Comparison of ENCODE assay signal across 12 mouse cellular contexts in genomic region chr7:16471549-16471948, GRCm38 (mm10). TPM values are rescaled to one million over a fixed set of nuclear protein-coding genes. Genes with fewer than 3 reads are reported as not detected.
DNase-seq lines count a peak whose midpoint lies in the region; ATAC-seq and TF ChIP-seq lines count a peak whose summit lies in the region.
"Had no signal": no experiment of that assay in that cellular context is flagged by ENCODE, and none has a peak within 500 bp of the region (broad histone marks: within the 10 kb centered on the region; RNA-seq: fewer than 3 reads in every experiment).

No protein-coding gene starts in this region.

- H3K79me2 ChIP-seq in MEL (ENCODE audit: control insufficient read depth, insufficient read depth, low read length, poor library complexity) = no peaks in the 10 kb centered on the region

- no peak for TF ChIP-seq EP300 in MEL (IDR thresholded peaks at IDR 0.05; ENCODE audit: low read depth in 1 of 2, low read length in 2 of 2)
- no peak for TF ChIP-seq EP300 in lung, postnatal 0 days (IDR thresholded peaks at IDR 0.05)

- H3K4me1 ChIP-seq in MEL (ENCODE audit: control insufficient read depth in 1 of 2, insufficient read depth in 2 of 2, low read length in 2 of 2) = no peaks in the 10 kb centered on the region
- no peaks in the 10 kb centered on the region; the same call in 1 of the 2 replicates for H3K4me1 ChIP-seq in lung, postnatal 0 days (ENCODE audit: insufficient read depth, low read depth, low read length)

- no peak overlapping the region for H3K4me2 ChIP-seq in lung, postnatal 0 days (replicated peaks; ENCODE audit: low read depth, low read length)
- H3K4me2 ChIP-seq: embryonic facial prominence, embryonic 15.5 days; heart, embryonic 15.5 days had no signal

- 43% methylated on average over 9 of the region's 9 CpGs for WGBS in lung, postnatal 0 days

- H3K4me3 ChIP-seq in left cerebral cortex, adult 2 months = no peak overlapping the region
- no peak overlapping the region for H3K4me3 ChIP-seq in MEL (ENCODE audit: control insufficient read depth in 1 of 2, insufficient read depth in 1 of 2, low read depth in 2 of 2, low read length in 2 of 2)
- H3K4me3 ChIP-seq in lung, postnatal 0 days (ENCODE audit: low read depth, low read length) = no peak overlapping the region
- H3K4me3 ChIP-seq: embryonic facial prominence, embryonic 15.5 days; heart, embryonic 15.5 days; neural tube, embryonic 15.5 days had no signal

- no peaks in the 10 kb centered on the region for H3K27me3 ChIP-seq in MEL (ENCODE audit: control insufficient read depth in 1 of 2, insufficient read depth in 2 of 2, low read length in 2 of 2)
- H3K27me3 ChIP-seq in lung, postnatal 0 days (replicated peaks; ENCODE audit: insufficient read depth, low read length) = peaks cover 32% of the 10 kb centered on the region

- H3K27ac ChIP-seq in left cerebral cortex, adult 2 months = no peak overlapping the region
- H3K27ac ChIP-seq in MEL (ENCODE audit: control insufficient read depth, low read depth, low read length) = no peak overlapping the region
- no peak overlapping the region for H3K27ac ChIP-seq in lung, postnatal 0 days (ENCODE audit: low read length)
- H3K27ac ChIP-seq: embryonic facial prominence, embryonic 15.5 days; heart, embryonic 15.5 days; neural tube, embryonic 15.5 days had no signal

- H3K36me3 ChIP-seq in MEL (ENCODE audit: control insufficient read depth in 1 of 2, insufficient read depth in 2 of 2, low read length in 2 of 2) = no peaks in the 10 kb centered on the region
- H3K36me3 ChIP-seq in lung, postnatal 0 days (ENCODE audit: insufficient read depth, low read length) = no peaks in the 10 kb centered on the region
- H3K36me3 ChIP-seq: embryonic facial prominence, embryonic 15.5 days; heart, embryonic 15.5 days; neural tube, embryonic 15.5 days had no signal

- no peaks in the 10 kb centered on the region for H3K9me3 ChIP-seq in MEL (replicated peaks; ENCODE audit: insufficient read depth, low read length)
- H3K9me3 ChIP-seq in lung, postnatal 0 days (ENCODE audit: low read length) = no peaks in the 10 kb centered on the region
- H3K9me3 ChIP-seq: embryonic facial prominence, embryonic 15.5 days; heart, embryonic 15.5 days; neural tube, embryonic 15.5 days had no signal

- DNase-seq in CD4-positive, CD25-positive, alpha-beta regulatory T cell, adult 2 months (ENCODE audit: low read depth, low spot score) = peak; percentile 52
- no peak for DNase-seq in left cerebral cortex, adult 2 months (ENCODE audit: extremely low spot score in 1 of 2, low spot score in 2 of 2)
- DNase-seq in left cerebral cortex, adult 11 months (ENCODE audit: low spot score) = no peak
- peak; percentile 71 for DNase-seq in MEL (ENCODE audit: low read depth, low spot score)
- peak; percentile 26 for DNase-seq in lung, postnatal 0 days (ENCODE audit: low spot score)
- no peak for DNase-seq in frontal cortex, adult 2 months (ENCODE audit: extremely low spot score in 1 of 2, low spot score in 1 of 2)
- no peak for DNase-seq in cerebellum, postnatal 36 days

- intact Hi-C loops in left cerebral cortex, adult 2 months (cut with DNase I) = no loop called here

- no peak overlapping the region for H3K9ac ChIP-seq in MEL (ENCODE audit: control insufficient read depth, low read depth, low read length, poor library complexity, severe bottlenecking)
- H3K9ac ChIP-seq in lung, postnatal 0 days (replicated peaks; ENCODE audit: low read depth) = no peak overlapping the region
- H3K9ac ChIP-seq: embryonic facial prominence, embryonic 15.5 days; heart, embryonic 15.5 days; neural tube, embryonic 15.5 days had no signal

- no peak for TF ChIP-seq POLR2A in MEL (IDR thresholded peaks at IDR 0.05; ENCODE audit: control insufficient read depth in 1 of 2, insufficient read depth in 1 of 2, low read depth in 1 of 2, low read length in 2 of 2, poor library complexity in 1 of 2)

- peak; percentile 48 for TF ChIP-seq RAD21 in MEL (IDR thresholded peaks at IDR 0.05; ENCODE audit: low read depth, low read length)

- no peak for ATAC-seq in CD4-positive, CD25-positive, alpha-beta regulatory T cell, adult 4 months
- no peak for ATAC-seq in lung, postnatal 0 days

- TF ChIP-seq CTCF in left cerebral cortex, adult 2 months (IDR thresholded peaks at IDR 0.05) = peak; percentile 53
- peak; percentile 39 to 58 (median 54) for TF ChIP-seq CTCF in MEL (IDR thresholded peaks at IDR 0.05 in 2 of 3, conservative IDR thresholded peaks at IDR 0.05 in 1 of 3; ENCODE audit: control insufficient read depth in 1 of 3, insufficient read depth in 1 of 3, low read depth in 2 of 3, low read length in 3 of 3, poor library complexity in 1 of 3, severe bottlenecking in 1 of 3)
- TF ChIP-seq CTCF in lung, postnatal 0 days (IDR thresholded peaks at IDR 0.05) = peak; percentile 56

TF ChIP-seq in MEL, 35 proteins besides CTCF, POLR2A, EP300 and RAD21:
- TF ChIP-seq TAL1 (IDR thresholded peaks at IDR 0.05; ENCODE audit: low read length) = no peak
- no peak for TF ChIP-seq NELFE (IDR thresholded peaks at IDR 0.05; ENCODE audit: low read depth, low read length)
- peak; percentile 65 for TF ChIP-seq SMC3 (IDR thresholded peaks at IDR 0.05; ENCODE audit: low read depth, low read length)
- TF ChIP-seq MEF2A (IDR thresholded peaks at IDR 0.05; ENCODE audit: extremely low read depth, insufficient replicate concordance, low read depth, low read length, poor library complexity, severe bottlenecking) = no peak
- TF ChIP-seq MAX (IDR thresholded peaks at IDR 0.05; ENCODE audit: low read length) = no peak
- TF ChIP-seq BHLHE40 (IDR thresholded peaks at IDR 0.05; ENCODE audit: borderline replicate concordance, low read depth, low read length) = no peak
- no peak for TF ChIP-seq MXI1 (IDR thresholded peaks at IDR 0.05; ENCODE audit: low read depth, low read length)
- no peak for TF ChIP-seq ETS1 (IDR thresholded peaks at IDR 0.05; ENCODE audit: low read depth, low read length)
- TF ChIP-seq JUND (IDR thresholded peaks at IDR 0.05; ENCODE audit: low read depth, low read length) = no peak
- peak; percentile 50; the same call in 1 of the 2 replicates for TF ChIP-seq MYC (IDR thresholded peaks at IDR 0.05; ENCODE audit: low read depth, low read length)
- TF ChIP-seq ZC3H11A (IDR thresholded peaks at IDR 0.05; ENCODE audit: low read depth, low read length) = peak; percentile 44
- TF ChIP-seq TBP (IDR thresholded peaks at IDR 0.05; ENCODE audit: low read depth, low read length) = 0 out of 2 replicates have a peak, but pooled peaks have one; percentile 36
- no peak for TF ChIP-seq E2F4 (IDR thresholded peaks at IDR 0.05; ENCODE audit: borderline replicate concordance, low read depth, low read length)
TF ChIP-seq in MEL: peak in this region for 4.

RNA-seq across cellular contexts. Expression of gene Npas1, which starts 6.0 kb away (rescaled TPM):
- polyA plus RNA-seq in CD4-positive, CD25-positive, alpha-beta regulatory T cell, adult 4 months (2017; shearing (Covaris generic)) = not detected
- 10 to 100 TPM; 10.2 to 11.5 TPM for total RNA-seq in left cerebral cortex, adult 2 months (2021)
- 0.08 and 0.16 TPM in 2 replicates for total RNA-seq in MEL (2012; rRNA removed)
- 1 to 10 TPM in 1 of 2 experiments, not detected in 1; 1.3 TPM for polyA plus RNA-seq in MEL (2012; ENCODE audit: insufficient read depth in 1 of 2, insufficient read length in 2 of 2, low read depth in 1 of 2, low replicate concordance in 2 of 2, missing spikeins in 1 of 2)
- 0.17 and 0.18 TPM in 2 replicates for polyA plus RNA-seq in lung, postnatal 0 days (2015; fragmentation: Nextera tagmentation; extraction: Ambion mirVana)
- polyA plus RNA-seq in frontal cortex, adult 2 months (2012; rRNA removed) = 7.8 and 10.1 TPM in 2 replicates
- total RNA-seq: adrenal gland, postnatal 36 days had no signal

RNA-seq across cellular contexts. Expression of gene Tmem160, which starts 19.0 kb away (rescaled TPM):
- 1 to 10 TPM; 2.5 to 4.9 TPM for polyA plus RNA-seq in CD4-positive, CD25-positive, alpha-beta regulatory T cell, adult 4 months (2017; shearing (Covaris generic))
- total RNA-seq in left cerebral cortex, adult 2 months (2021) = 10 to 100 TPM; 68.0 to 69.0 TPM
- 90.1 and 90.8 TPM in 2 replicates for total RNA-seq in MEL (2012; rRNA removed)
- 10 to 100 TPM in 1 of 2 experiments, not detected in 1; 73.3 TPM for polyA plus RNA-seq in MEL (2012; ENCODE audit: insufficient read depth in 1 of 2, insufficient read length in 2 of 2, low read depth in 1 of 2, low replicate concordance in 2 of 2, missing spikeins in 1 of 2)
- polyA plus RNA-seq in lung, postnatal 0 days (2015; fragmentation: Nextera tagmentation; extraction: Ambion mirVana) = 81.0 and 87.9 TPM in 2 replicates
- polyA plus RNA-seq in frontal cortex, adult 2 months (2012; rRNA removed) = 84.3 and 91.7 TPM in 2 replicates

Comparison
In these comparisons a context has a peak if more than half of its experiments do, and no peak if none do; other contexts are left out.
1. DNase-seq: peak in CD4-positive, CD25-positive, alpha-beta regulatory T cell, adult 2 months (single experiment), MEL (single experiment) and lung, postnatal 0 days (single experiment); none in left cerebral cortex, adult 2 months (0 of 2), left cerebral cortex, adult 11 months (single experiment), frontal cortex, adult 2 months (0 of 2) and cerebellum, postnatal 36 days (0 of 2).
2. Peak in every context shown above with its lines, with median percentiles within 50 percentile points of each other: CTCF ChIP-seq.